In genomic region chr17:24559146-24559545, GRCm38 (mm10) we compare ENCODE assay signal across 8 mouse cellular contexts. TPM values are rescaled to one million over a fixed set of nuclear protein-coding genes. Genes with fewer than 3 reads are reported as not detected.
DNase-seq lines count a peak whose midpoint lies in the region; ATAC-seq and TF ChIP-seq lines count a peak whose summit lies in the region.

No protein-coding gene starts in this region.

- H3K36me3 ChIP-seq in embryonic facial prominence, embryonic 15.5 days: no peaks in the 10 kb centered on the region
- H3K36me3 ChIP-seq in heart, embryonic 15.5 days: no peaks in the 10 kb centered on the region
- H3K36me3 ChIP-seq in limb, embryonic 11.5 days (ENCODE audit: control insufficient read depth, insufficient read depth, low read length): no peaks in the 10 kb centered on the region; the same call in 1 of the 2 replicates
- H3K36me3 ChIP-seq in myocyte (ENCODE audit: control insufficient read depth, insufficient read depth): no peaks in the 10 kb centered on the region

- no peaks in the 10 kb centered on the region for H3K27me3 ChIP-seq in embryonic facial prominence, embryonic 15.5 days
- H3K27me3 ChIP-seq in heart, embryonic 15.5 days: no peaks in the 10 kb centered on the region
- no peaks in the 10 kb centered on the region for H3K27me3 ChIP-seq in limb, embryonic 11.5 days (ENCODE audit: control insufficient read depth, insufficient read depth, low read length)
- no peaks in the 10 kb centered on the region for H3K27me3 ChIP-seq in myocyte (ENCODE audit: control insufficient read depth, insufficient read depth, insufficient read length)

- no peak overlapping the region for H3ac ChIP-seq in myocyte (ENCODE audit: control insufficient read depth, insufficient read length)

- peak overlapping the region; percentile 88 for H3K27ac ChIP-seq in embryonic facial prominence, embryonic 15.5 days (replicated peaks)
- H3K27ac ChIP-seq in heart, embryonic 15.5 days: peak overlapping the region; percentile 86
- H3K27ac ChIP-seq in limb, embryonic 11.5 days (replicated peaks; ENCODE audit: low read depth, low read length): peak overlapping the region; percentile 63

- H3K4me2 ChIP-seq in embryonic facial prominence, embryonic 15.5 days (replicated peaks): peak overlapping the region; percentile 26
- H3K4me2 ChIP-seq in heart, embryonic 15.5 days: peak overlapping the region; percentile 20
- H3K4me2 ChIP-seq in limb, embryonic 11.5 days (ENCODE audit: low read depth, severe bottlenecking): 0 out of 2 replicates have a peak overlapping the region, but pooled peaks have one; percentile 8
- H3K4me2 ChIP-seq in myocyte (ENCODE audit: low read depth): peak overlapping the region; percentile 63

- peak; percentile 75 for DNase-seq in 3T3-L1 (ENCODE audit: low read depth, low spot score)
- DNase-seq in limb, embryonic 11.5 days (ENCODE audit: low spot score): peak; percentile 36
- DNase-seq in spleen, adult 18-20 months: no peak
- DNase-seq in thymus, postnatal 36 days: no peak
- no peak for DNase-seq in MN1 (ENCODE audit: low spot score)

- no peaks in the 10 kb centered on the region for H3K9me3 ChIP-seq in embryonic facial prominence, embryonic 15.5 days (replicated peaks)
- H3K9me3 ChIP-seq in heart, embryonic 15.5 days (replicated peaks): no peaks in the 10 kb centered on the region
- no peaks in the 10 kb centered on the region for H3K9me3 ChIP-seq in limb, embryonic 11.5 days (ENCODE audit: control insufficient read depth, low read length)

- no peak overlapping the region for H3K9ac ChIP-seq in embryonic facial prominence, embryonic 15.5 days
- H3K9ac ChIP-seq in heart, embryonic 15.5 days: no peak overlapping the region
- no peak overlapping the region for H3K9ac ChIP-seq in limb, embryonic 11.5 days (ENCODE audit: low read length)

- no peak for TF ChIP-seq POLR2A in myocyte (IDR thresholded peaks at IDR 0.05; ENCODE audit: insufficient read length, low read depth)

- H3K4me1 ChIP-seq in embryonic facial prominence, embryonic 15.5 days: peaks cover 37% of the 10 kb centered on the region
- peaks cover 49% of the 10 kb centered on the region for H3K4me1 ChIP-seq in heart, embryonic 15.5 days (replicated peaks)
- H3K4me1 ChIP-seq in limb, embryonic 11.5 days (ENCODE audit: control insufficient read depth, insufficient read depth, low read length): peaks cover 15% of the 10 kb centered on the region

- no peak overlapping the region for H3K4me3 ChIP-seq in embryonic facial prominence, embryonic 15.5 days (replicated peaks)
- H3K4me3 ChIP-seq in heart, embryonic 15.5 days: no peak overlapping the region
- H3K4me3 ChIP-seq in limb, embryonic 11.5 days (ENCODE audit: low read depth, low read length): no peak overlapping the region
- H3K4me3 ChIP-seq in myocyte: no peak overlapping the region

- peak; percentile 75 for ATAC-seq in embryonic facial prominence, embryonic 15.5 days (ENCODE audit: insufficient number of reproducible peaks, low FRiP score, low TSS enrichment, low read depth)
- peak; percentile 60 for ATAC-seq in heart, embryonic 15.5 days (replicated peaks; ENCODE audit: insufficient number of reproducible peaks, insufficient read depth, low FRiP score, low read depth)
- 0 out of 2 replicates have a peak, but pooled peaks have one; percentile 45 for ATAC-seq in limb, embryonic 11.5 days (ENCODE audit: insufficient number of reproducible peaks, low FRiP score, low TSS enrichment, low read depth)

- WGBS in embryonic facial prominence, embryonic 15.5 days: 58% methylated on average over 3 of the region's 3 CpGs
- 57% methylated on average over 3 of the region's 3 CpGs for WGBS in heart, embryonic 15.5 days
- WGBS in limb, embryonic 11.5 days: 53% methylated on average over 3 of the region's 3 CpGs

- peaks cover 89% of the 10 kb centered on the region for H3K79me2 ChIP-seq in myocyte (ENCODE audit: control insufficient read depth, insufficient read depth)

TF ChIP-seq in myocyte, 11 proteins besides CTCF, POLR2A, EP300 and RAD21:
- TF ChIP-seq E2F4 (IDR thresholded peaks at IDR 0.05; ENCODE audit: insufficient read depth): no peak
- peak in 2 of 3 experiments; percentile 44 to 72 for TF ChIP-seq MYOG (IDR thresholded peaks at IDR 0.05; ENCODE audit: control insufficient read depth in 1 of 3, insufficient read depth in 1 of 3, insufficient read length in 2 of 3, low read depth in 2 of 3)
- TF ChIP-seq MYOD1 (IDR thresholded peaks at IDR 0.05; ENCODE audit: control insufficient read depth in 1 of 3, insufficient read length in 2 of 3, low read depth in 2 of 3): peak in 2 of 3 experiments; percentile 51 to 65
- TF ChIP-seq MAX (IDR thresholded peaks at IDR 0.05; ENCODE audit: low read depth): no peak

RNA-seq across cellular contexts. Expression of gene Pkd1, which starts 9.5 kb away (rescaled TPM):
- 32.6 and 36.7 TPM in 2 replicates for polyA plus RNA-seq in embryonic facial prominence, embryonic 15.5 days (2015; fragmentation: Nextera tagmentation; extraction: Ambion mirVana)
- polyA plus RNA-seq in heart, embryonic 15.5 days (2015; fragmentation: Nextera tagmentation; extraction: Ambion mirVana): 12.4 and 21.1 TPM in 2 replicates
- polyA plus RNA-seq in limb, embryonic 11.5 days (2014; fragmentation: Nextera tagmentation; extraction: Ambion mirVana): 20.8 and 22.5 TPM in 2 replicates
- polyA plus RNA-seq in myocyte (2012; fragmentation: generic; extraction: Trizol): 47.2 TPM

RNA-seq across cellular contexts. Expression of gene Rab26, which starts 25.1 kb away (rescaled TPM):
- 3.7 and 4.3 TPM in 2 replicates for polyA plus RNA-seq in embryonic facial prominence, embryonic 15.5 days (2015; fragmentation: Nextera tagmentation; extraction: Ambion mirVana)
- 0.97 and 1.2 TPM in 2 replicates for polyA plus RNA-seq in heart, embryonic 15.5 days (2015; fragmentation: Nextera tagmentation; extraction: Ambion mirVana)
- polyA plus RNA-seq in limb, embryonic 11.5 days (2014; fragmentation: Nextera tagmentation; extraction: Ambion mirVana): 1.8 and 3.1 TPM in 2 replicates
- polyA plus RNA-seq in myocyte (2012; fragmentation: generic; extraction: Trizol): 0.35 TPM

RNA-seq across cellular contexts. Expression of gene Traf7, which starts 31.4 kb away (rescaled TPM):
- polyA plus RNA-seq in embryonic facial prominence, embryonic 15.5 days (2015; fragmentation: Nextera tagmentation; extraction: Ambion mirVana): 92.8 and 95.7 TPM in 2 replicates
- 59.2 and 84.9 TPM in 2 replicates for polyA plus RNA-seq in heart, embryonic 15.5 days (2015; fragmentation: Nextera tagmentation; extraction: Ambion mirVana)
- polyA plus RNA-seq in limb, embryonic 11.5 days (2014; fragmentation: Nextera tagmentation; extraction: Ambion mirVana): 89.3 and 102 TPM in 2 replicates
- 112 TPM for polyA plus RNA-seq in myocyte (2012; fragmentation: generic; extraction: Trizol)

Comparison
In these comparisons a context has a peak if more than half of its experiments do, and no peak if none do; other contexts are left out.
1. DNase-seq: peak in 3T3-L1 (single experiment) and limb, embryonic 11.5 days (single experiment); none in spleen, adult 18-20 months (0 of 2), thymus, postnatal 36 days (0 of 2) and MN1 (single experiment).
2. H3K4me2 ChIP-seq: peak in every context shown above with its lines; median percentile 63 in myocyte; 26 in embryonic facial prominence, embryonic 15.5 days; 20 in heart, embryonic 15.5 days; 8 in limb, embryonic 11.5 days.
3. Peak in every context shown above with its lines, with median percentiles within 50 percentile points of each other: ATAC-seq and H3K27ac ChIP-seq.